Mouse (Mus musculus) kidney, postnatal 4 days (tissue): ENCODE measurements around the gene Ryr1.

Experiments used
- DNase-seq, 2 experiments: peaks; one replicate each; pipeline ENCODE4 v3.0.0; 2021; ENCODE audit warnings: mixed read lengths in 2 of 2

Gene Ryr1

DNA sequence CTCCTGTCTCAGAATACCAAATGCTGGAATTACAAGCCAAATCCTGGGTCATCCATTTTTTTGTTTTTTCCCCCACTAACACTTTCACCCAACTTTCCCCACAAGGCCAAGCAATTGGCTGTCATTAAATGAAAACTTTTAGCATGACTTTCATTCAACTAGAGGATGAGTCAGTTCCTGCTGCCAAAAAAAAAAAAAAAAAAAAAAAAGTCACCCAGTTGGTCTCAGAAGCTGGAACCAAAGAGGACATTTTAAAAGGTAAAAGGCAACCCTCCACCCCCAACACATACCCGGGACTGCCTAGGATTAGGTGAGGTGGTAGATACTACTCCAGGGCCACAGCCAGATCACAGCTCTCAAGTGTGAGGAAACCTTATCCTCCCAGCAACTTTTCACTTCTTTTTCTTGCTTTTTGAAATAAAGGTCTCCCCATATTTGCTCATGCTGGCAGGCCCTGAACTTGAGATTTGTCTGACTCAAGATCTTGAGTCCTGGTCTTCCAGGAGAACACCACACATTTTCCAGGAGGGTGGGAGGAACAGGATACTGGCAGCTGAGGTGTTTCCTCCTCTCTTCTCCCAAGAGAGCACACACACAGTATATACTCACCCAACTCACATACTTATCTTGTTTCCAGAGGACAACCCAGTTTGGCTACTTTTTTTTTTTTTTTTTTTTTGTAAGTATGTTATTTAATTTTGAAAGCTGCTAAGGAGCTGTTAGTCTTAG, 166.8 kb downstream of the Ryr1 start:
- DNase-seq = no peak

DNA sequence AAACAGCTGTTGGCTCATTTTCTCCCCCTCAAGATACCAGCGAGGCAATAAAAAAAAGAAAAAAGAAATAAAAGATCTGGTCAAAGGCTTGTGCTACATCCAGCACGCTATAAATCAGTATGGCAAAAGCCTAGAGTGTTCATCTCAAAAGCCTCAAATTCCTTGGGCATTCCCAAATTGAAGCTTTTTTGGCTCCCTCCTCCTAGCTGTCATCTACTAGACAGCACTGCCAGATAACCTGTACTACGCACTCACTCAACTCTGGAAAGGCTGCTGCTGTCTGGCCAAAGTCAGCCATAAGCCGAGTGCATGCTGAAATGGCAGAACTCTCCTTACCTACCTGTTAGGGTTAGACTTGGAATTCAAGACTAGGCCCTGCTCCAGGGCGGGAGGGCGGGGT, 167.7 kb downstream of the Ryr1 start:
- no peak for DNase-seq

DNA sequence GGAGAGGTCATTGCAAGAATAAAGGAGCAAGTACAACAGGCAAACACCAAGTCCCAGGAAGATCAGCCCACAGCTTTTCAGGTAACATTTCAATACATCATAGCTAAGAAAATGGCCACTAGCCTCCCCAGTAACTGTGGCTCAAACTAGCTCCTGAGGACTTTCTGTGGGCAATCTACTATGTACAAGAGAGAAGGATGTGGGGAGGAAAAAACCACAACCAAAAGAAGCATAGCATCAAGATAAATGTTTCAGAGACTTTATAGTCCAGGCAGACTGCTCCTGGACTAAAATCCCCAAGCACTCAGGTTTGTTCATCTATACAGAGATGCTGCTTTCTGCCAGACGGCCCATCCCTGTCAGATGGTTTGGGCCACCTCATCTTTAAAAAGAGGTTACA, 168.7 kb downstream of the Ryr1 start:
- DNase-seq = no peak

DNA sequence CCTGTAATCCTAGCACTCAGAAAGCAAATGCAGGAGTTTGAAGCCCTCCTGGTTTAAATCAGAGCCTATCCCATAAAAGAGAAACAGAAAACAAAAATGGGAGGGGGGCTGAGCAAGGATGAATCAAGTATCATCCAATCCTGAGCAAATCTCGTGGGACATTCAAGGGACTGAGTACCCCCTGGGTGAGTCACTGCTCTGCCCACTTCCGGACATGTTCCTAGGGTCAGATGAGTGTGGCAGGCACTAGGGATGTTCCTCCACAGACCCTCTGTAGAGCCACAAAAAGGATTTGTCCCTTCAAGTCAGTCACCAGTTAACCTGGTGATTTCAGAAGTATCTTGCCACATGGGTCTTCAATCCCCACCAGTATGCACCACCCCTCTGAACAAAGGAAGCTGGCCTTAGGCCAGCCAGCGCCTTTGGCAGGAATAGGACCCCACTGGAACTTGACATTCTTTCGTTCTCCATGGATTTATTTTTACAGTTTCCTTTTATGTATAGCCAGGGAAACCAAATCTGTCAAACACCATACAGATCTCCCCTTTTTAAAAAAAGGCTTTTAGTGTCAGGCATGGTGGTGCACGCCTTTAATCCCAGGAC, 169.6 kb downstream of the Ryr1 start:
- DNase-seq = no peak

DNA sequence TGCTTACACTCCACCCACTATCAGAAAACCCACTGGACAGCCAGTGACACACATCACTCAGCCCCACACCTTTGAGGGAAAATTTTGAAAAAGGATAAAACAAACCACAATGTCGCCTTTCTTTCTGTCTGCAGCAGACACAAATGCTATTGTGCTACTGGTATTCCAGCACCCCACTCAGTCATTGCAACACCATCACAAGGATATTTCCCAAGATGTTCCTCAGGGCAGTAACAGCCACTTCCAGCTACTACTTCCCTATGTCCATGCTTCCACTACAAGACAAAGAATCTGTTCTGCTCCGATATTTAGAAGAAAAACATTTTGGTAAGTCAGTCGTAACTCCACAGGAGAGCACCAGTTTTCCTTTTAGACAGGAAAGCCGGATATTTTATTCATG, 170.2 kb downstream of the Ryr1 start:
- DNase-seq = no peak

DNA sequence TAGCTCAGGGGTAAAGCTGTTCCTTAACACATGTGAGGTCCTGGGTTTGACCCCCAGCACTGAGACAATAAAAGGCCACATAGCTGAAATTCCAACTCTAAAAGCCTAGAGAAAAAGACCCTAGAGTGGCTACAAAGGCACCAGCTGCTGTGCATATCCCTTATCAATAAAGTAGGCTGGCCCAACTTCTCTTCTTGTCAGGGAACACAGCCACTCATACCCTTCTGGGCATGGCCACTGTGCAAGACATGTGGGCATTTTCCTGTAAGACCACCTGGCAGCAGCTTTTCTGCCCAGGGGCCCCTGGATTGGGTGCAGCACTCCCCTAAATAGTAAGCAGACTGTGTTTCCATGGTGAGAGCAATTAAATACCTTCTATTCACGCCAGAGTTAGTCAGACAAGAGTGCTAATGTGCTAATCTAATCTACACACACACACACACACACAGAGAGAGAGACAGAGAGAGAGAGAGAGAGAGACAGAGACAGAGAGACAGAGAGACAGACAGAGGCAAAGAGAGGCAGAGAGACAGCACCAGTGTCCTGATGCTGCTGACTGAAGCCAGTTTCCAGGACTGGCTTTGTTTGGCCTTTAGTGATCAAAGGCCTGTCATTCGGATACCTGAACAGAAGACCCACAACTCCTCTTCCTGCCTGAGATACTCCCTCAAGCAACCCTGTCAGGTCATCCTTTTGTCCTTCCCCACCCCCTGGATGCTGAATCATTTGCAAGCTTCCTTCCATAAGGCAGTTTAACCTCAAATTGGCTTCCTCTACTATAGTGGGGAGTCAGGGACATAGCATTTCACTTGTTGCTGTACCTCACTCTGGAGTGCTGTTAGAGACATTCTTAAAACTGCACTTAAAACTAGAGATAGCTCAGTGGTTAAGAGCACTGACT, 171.3 kb downstream of the Ryr1 start:
- no peak for DNase-seq
